Mouse (Mus musculus) cortical plate, adult 2 months (tissue): ENCODE data around the gene Ncs1.

Source experiments
- CTCF ChIP-seq: fragments of 200-500 bp; IDR thresholded peaks from 2 replicates; pipeline ENCODE4 v1.5.1; 2011; ENCODE audit warnings: mild to moderate bottlenecking, control low read depth, low read length; ENCODE audit not compliant: insufficient read depth; ENCODE audit errors: extremely low read depth
- POLR2A ChIP-seq: fragments of 200-500 bp; IDR thresholded peaks from 2 replicates; pipeline ENCODE4 v1.6.1; 2011; ENCODE audit warnings: mild to moderate bottlenecking, low read length, control low read depth; ENCODE audit not compliant: insufficient read depth; ENCODE audit errors: extremely low read depth

DNA sequence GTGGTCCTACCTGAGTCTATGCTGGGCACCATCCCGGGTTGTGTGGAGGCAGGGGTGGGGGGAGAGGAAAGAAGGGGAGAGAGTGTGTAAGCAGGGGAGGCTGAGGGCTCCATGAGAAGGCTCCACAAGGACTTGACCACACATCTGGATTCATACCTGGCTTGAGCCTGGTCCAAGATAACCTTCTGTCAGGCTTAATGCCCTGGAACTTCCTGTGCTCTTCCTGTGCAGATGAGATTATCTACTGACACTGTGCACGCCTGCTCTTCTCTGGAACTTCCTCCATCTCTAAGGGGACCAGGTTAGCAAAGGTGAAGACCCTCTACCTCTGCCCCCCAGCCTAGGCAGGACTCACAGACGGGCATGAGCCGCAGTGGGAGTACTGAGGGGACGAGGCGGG, 3.2 kb downstream of the Ncs1 start:
- TF ChIP-seq CTCF (no peak), POLR2A (no peak)
